Mouse (Mus musculus): ENCODE measurements at regions not wholly inside any gene's neighbourhood (a gene's known extent, or its start where the extent isn't known, plus 50 kb on each side); places are given as distances from the start of the nearest gene placed in this dataset.

- no peaks in the 10 kb centered on the region for H3K9me3 ChIP-seq (replicated peaks; ENCODE audit: control insufficient read depth, low read length)
- no peak overlapping the region for H3K9ac ChIP-seq (ENCODE audit: low read depth, low read length)
- H3K4me2 ChIP-seq (ENCODE audit: low read depth, low read length), result no peak overlapping the region
- H3K4me1 ChIP-seq (ENCODE audit: control insufficient read depth, low read depth, low read length), result no peaks in the 10 kb centered on the region
- H3K27ac ChIP-seq (ENCODE audit: low read length), result no peak overlapping the region
- ATAC-seq (ENCODE audit: low read depth), result no peak
- WGBS (ENCODE audit: insufficient replicate concordance), result 58% methylated on average over 2 of the region's 2 CpGs
- no peak overlapping the region for H3K4me3 ChIP-seq (ENCODE audit: low read depth, low read length)
- H3K27me3 ChIP-seq (ENCODE audit: control insufficient read depth, insufficient read depth, low read depth, low read length), result no peaks in the 10 kb centered on the region
- H3K36me3 ChIP-seq (ENCODE audit: control insufficient read depth, insufficient read depth), result no peaks in the 10 kb centered on the region
Measured at GRCm38 (mm10) chr9:23071006-23071405, 151.9 kb upstream of the Bmper start.

DNA sequence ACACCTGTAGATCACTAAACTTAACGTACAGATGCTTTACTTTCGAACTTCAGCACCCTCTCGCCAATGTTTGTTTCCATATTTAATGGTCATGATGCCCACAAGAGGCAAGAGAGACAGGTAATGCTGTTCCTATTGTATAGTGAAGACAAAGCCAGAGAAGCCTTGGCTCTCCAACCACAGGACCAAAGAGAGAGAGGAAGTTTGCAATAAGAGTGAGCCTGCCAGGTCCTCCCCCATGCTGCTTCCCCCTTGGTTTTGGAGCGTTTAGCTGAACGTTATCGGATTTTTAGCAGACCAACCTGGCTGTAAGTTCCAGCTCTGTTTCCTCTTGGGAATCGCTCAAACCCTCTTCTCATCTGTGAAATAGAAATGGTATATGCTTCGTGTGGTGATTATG lies 150.1 kb upstream of the Bmper start:
- Histone ChIP-seq H3K9me3 (replicated peaks; ENCODE audit: control insufficient read depth, low read length) (no peaks in the 10 kb centered on the region), H3K27ac (ENCODE audit: low read length) (no peak overlapping the region), H3K36me3 (ENCODE audit: control insufficient read depth, insufficient read depth) (no peaks in the 10 kb centered on the region), H3K9ac (ENCODE audit: low read depth, low read length) (no peak overlapping the region), H3K4me3 (ENCODE audit: low read depth, low read length) (no peak overlapping the region), H3K27me3 (ENCODE audit: control insufficient read depth, insufficient read depth, low read depth, low read length) (no peaks in the 10 kb centered on the region), H3K4me1 (ENCODE audit: control insufficient read depth, low read depth, low read length) (no peaks in the 10 kb centered on the region), H3K4me2 (ENCODE audit: low read depth, low read length) (no peak overlapping the region)
- 40% methylated on average over 8 of the region's 8 CpGs for WGBS (ENCODE audit: insufficient replicate concordance)
- no peak for ATAC-seq (ENCODE audit: low read depth)

GRCm38 (mm10) chr9:23083562-23083961 lies 139.3 kb upstream of the Bmper start:
- Histone ChIP-seq H3K4me2 (ENCODE audit: low read depth, low read length) (no peak overlapping the region), H3K4me3 (ENCODE audit: low read depth, low read length) (no peak overlapping the region)
- no peak for ATAC-seq (ENCODE audit: low read depth)

DNA sequence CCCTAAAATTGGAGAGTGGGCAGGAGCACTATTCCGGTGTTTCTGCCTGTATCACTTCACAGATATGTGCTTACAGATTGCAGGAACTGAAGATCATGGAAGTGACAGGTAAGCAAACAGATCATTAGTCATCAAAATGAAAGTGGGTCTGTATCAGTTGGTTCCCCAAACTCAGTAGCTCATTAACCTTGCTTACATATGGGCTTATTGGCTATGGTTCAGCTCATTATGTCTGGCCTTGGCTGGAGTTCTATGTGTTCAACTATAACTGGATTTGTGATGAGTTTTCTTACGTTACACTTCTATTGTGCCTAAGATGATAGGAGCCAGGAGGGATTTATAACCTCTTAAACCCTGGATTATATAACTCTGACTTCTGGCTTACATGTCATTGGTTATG lies 133.5 kb upstream of the Bmper start:
- H3K4me3 ChIP-seq (ENCODE audit: low read depth, low read length), result no peak overlapping the region
- no peak overlapping the region for H3K4me2 ChIP-seq (ENCODE audit: low read depth, low read length)
- no peaks in the 10 kb centered on the region for H3K4me1 ChIP-seq (ENCODE audit: control insufficient read depth, low read depth, low read length)
- no peaks in the 10 kb centered on the region for H3K9me3 ChIP-seq (replicated peaks; ENCODE audit: control insufficient read depth, low read length)
- no peaks in the 10 kb centered on the region for H3K27me3 ChIP-seq (ENCODE audit: control insufficient read depth, insufficient read depth, low read depth, low read length)
- whole genome bisulfite sequencing (ENCODE audit: insufficient replicate concordance), result 61% methylated on average over 2 of the region's 2 CpGs
- no peak overlapping the region for H3K27ac ChIP-seq (ENCODE audit: low read length)
- H3K9ac ChIP-seq (ENCODE audit: low read depth, low read length), result no peak overlapping the region
- ATAC-seq (ENCODE audit: low read depth), result no peak
- H3K36me3 ChIP-seq (ENCODE audit: control insufficient read depth, insufficient read depth), result no peaks in the 10 kb centered on the region

More at GRCm38 (mm10) chr9:23083562-23083961, 139.3 kb upstream of the Bmper start:
- Histone ChIP-seq H3K27ac (ENCODE audit: low read length) (no peak overlapping the region), H3K27me3 (ENCODE audit: control insufficient read depth, insufficient read depth, low read depth, low read length) (no peaks in the 10 kb centered on the region), H3K36me3 (ENCODE audit: control insufficient read depth, insufficient read depth) (no peaks in the 10 kb centered on the region), H3K4me1 (ENCODE audit: control insufficient read depth, low read depth, low read length) (no peaks in the 10 kb centered on the region), H3K9me3 (replicated peaks; ENCODE audit: control insufficient read depth, low read length) (no peaks in the 10 kb centered on the region), H3K9ac (ENCODE audit: low read depth, low read length) (no peak overlapping the region)
- WGBS (ENCODE audit: insufficient replicate concordance), result 26% methylated on average over 17 of the region's 17 CpGs

- 49% methylated on average over 11 of the region's 11 CpGs for WGBS (ENCODE audit: insufficient replicate concordance)
- no peaks in the 10 kb centered on the region for H3K36me3 ChIP-seq (ENCODE audit: control insufficient read depth, insufficient read depth)
- no peaks in the 10 kb centered on the region for H3K4me1 ChIP-seq (ENCODE audit: control insufficient read depth, low read depth, low read length)
- H3K4me2 ChIP-seq (ENCODE audit: low read depth, low read length), result no peak overlapping the region
- H3K27ac ChIP-seq (ENCODE audit: low read length), result no peak overlapping the region
- ATAC-seq (ENCODE audit: low read depth), result no peak
- no peaks in the 10 kb centered on the region for H3K9me3 ChIP-seq (replicated peaks; ENCODE audit: control insufficient read depth, low read length)
- H3K9ac ChIP-seq (ENCODE audit: low read depth, low read length), result no peak overlapping the region
- H3K4me3 ChIP-seq (ENCODE audit: low read depth, low read length), result no peak overlapping the region
- no peaks in the 10 kb centered on the region for H3K27me3 ChIP-seq (ENCODE audit: control insufficient read depth, insufficient read depth, low read depth, low read length)
Measured at GRCm38 (mm10) chr9:23097134-23097789, 125.6 kb upstream of the Bmper start.

DNA sequence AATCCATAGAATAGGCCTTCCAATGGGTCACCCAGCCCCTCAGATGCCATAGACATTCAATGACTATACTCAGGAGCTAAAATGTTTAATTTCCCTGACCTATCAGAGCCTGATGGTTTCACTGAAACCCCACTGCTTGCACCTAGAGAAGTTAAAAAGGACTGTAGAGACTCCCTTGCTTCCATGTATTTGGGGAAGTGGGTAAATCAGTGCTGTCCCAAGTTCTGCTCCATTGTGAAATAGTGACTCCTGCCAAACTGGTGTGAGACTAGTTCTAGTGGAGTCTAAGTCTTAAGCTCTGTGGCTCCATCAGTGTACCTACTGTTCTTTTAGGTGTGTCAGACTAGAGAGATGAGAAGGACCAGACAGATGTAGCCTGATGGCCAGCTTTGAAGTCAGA lies 121.3 kb upstream of the Bmper start:
- H3K9me3 ChIP-seq (replicated peaks; ENCODE audit: control insufficient read depth, low read length), result no peaks in the 10 kb centered on the region
- no peak overlapping the region for H3K4me2 ChIP-seq (ENCODE audit: low read depth, low read length)
- H3K4me3 ChIP-seq (ENCODE audit: low read depth, low read length), result no peak overlapping the region
- no peak overlapping the region for H3K27ac ChIP-seq (ENCODE audit: low read length)
- no peak for ATAC-seq (ENCODE audit: low read depth)
- H3K4me1 ChIP-seq (ENCODE audit: control insufficient read depth, low read depth, low read length), result no peaks in the 10 kb centered on the region
- no peaks in the 10 kb centered on the region for H3K27me3 ChIP-seq (ENCODE audit: control insufficient read depth, insufficient read depth, low read depth, low read length)
- no peaks in the 10 kb centered on the region for H3K36me3 ChIP-seq (ENCODE audit: control insufficient read depth, insufficient read depth)
- no peak overlapping the region for H3K9ac ChIP-seq (ENCODE audit: low read depth, low read length)

DNA sequence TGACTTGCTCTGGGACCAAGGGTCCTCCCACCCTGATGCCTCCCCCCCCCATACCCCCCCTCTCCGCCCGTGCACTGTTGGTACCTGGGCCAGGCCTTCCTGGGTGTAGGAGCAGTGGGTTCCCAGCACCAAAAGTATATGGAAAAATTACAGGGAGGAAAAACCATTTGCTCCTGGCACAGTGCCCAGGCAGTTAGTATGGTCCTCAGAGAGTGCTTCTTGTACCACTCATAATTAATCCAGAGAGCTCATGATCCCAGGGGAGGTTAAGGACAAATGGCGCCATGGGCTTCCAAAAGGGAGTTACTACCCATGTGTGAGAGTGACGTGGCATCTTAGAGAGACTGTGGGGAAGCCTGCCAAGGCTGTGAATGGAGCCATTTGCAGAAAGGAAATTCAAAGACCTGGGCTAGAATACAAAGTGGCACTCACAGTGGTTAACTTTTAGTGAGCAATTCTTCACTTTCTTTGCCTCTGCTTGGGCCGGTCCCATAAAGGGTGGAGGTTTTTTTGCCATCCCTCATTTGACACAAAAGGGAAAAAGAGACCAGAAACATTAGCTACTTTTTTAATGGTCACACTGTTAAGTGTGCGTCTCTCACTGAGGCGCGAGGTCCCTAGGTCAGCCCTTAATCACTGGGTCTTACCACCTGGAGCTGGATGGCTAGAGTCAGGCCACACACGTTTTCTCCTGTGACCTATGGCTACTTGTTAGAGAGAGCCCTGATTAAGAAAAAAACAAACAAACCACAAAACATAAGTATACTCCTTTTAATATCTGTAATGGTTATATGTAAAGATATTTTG lies 120.7 kb upstream of the Bmper start:
- no peak overlapping the region for H3K4me3 ChIP-seq (ENCODE audit: low read depth, low read length)
- H3K4me1 ChIP-seq (ENCODE audit: control insufficient read depth, low read depth, low read length), result no peaks in the 10 kb centered on the region
- no peak overlapping the region for H3K9ac ChIP-seq (ENCODE audit: low read depth, low read length)
- H3K27me3 ChIP-seq (ENCODE audit: control insufficient read depth, insufficient read depth, low read depth, low read length), result no peaks in the 10 kb centered on the region
- no peaks in the 10 kb centered on the region for H3K36me3 ChIP-seq (ENCODE audit: control insufficient read depth, insufficient read depth)
- H3K4me2 ChIP-seq (ENCODE audit: low read depth, low read length), result no peak overlapping the region
- 58% methylated on average over 9 of the region's 9 CpGs for WGBS (ENCODE audit: insufficient replicate concordance)
- ATAC-seq (ENCODE audit: low read depth), result no peak
- H3K27ac ChIP-seq (ENCODE audit: low read length), result no peak overlapping the region
- H3K9me3 ChIP-seq (replicated peaks; ENCODE audit: control insufficient read depth, low read length), result no peaks in the 10 kb centered on the region

DNA sequence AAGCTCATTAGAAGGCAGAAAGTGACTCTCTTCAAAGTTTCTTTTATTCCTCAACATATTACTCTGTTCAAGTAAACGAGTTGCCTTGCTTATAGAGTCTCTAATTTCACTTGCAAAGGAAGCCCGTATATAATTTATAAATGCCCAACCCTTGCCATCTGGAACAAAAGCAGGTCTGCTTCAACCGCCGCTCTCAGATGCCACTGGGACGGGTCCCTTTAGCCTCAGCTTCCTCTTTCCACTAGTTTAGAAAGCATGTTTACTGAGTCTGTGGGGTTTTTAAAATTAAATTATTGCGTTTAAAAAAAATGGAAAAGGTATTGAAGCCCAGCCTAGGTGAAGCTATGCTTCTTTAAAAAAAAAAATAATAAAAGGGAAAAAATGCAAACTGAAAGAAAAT lies 111.4 kb upstream of the Bmper start:
- Histone ChIP-seq H3K4me3 (ENCODE audit: low read depth, low read length) (no peak overlapping the region), H3K9me3 (replicated peaks; ENCODE audit: control insufficient read depth, low read length) (no peaks in the 10 kb centered on the region), H3K4me1 (ENCODE audit: control insufficient read depth, low read depth, low read length) (no peaks in the 10 kb centered on the region), H3K27me3 (ENCODE audit: control insufficient read depth, insufficient read depth, low read depth, low read length) (no peaks in the 10 kb centered on the region), H3K4me2 (ENCODE audit: low read depth, low read length) (no peak overlapping the region), H3K9ac (ENCODE audit: low read depth, low read length) (no peak overlapping the region), H3K36me3 (ENCODE audit: control insufficient read depth, insufficient read depth) (no peaks in the 10 kb centered on the region), H3K27ac (ENCODE audit: low read length) (no peak overlapping the region)
- ATAC-seq (ENCODE audit: low read depth), result no peak
- WGBS (ENCODE audit: insufficient replicate concordance), result 37% methylated on average over 6 of the region's 6 CpGs

DNA sequence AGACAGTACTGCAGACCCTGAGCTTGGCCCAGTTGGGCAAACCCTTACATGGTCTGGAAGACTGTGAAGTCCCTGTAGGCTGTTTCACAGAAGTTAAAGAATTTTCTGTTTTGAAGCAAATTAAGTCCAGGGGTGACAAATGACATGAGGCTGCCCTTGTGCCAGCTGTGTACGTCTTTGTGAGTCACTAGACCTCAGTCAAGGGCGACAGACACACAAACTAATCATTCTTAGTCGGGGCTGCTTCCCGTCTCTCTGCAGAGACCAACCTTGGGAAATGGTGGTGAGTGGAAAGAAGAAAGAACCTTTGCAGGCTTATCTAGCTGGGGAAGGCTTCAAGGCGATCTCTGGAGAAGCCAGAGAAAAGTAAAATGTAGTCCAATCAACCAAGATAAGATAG lies 107.8 kb upstream of the Bmper start:
- ATAC-seq (ENCODE audit: low read depth), result no peak
- WGBS (ENCODE audit: insufficient replicate concordance), result 28% methylated on average over 5 of the region's 5 CpGs

More for the DNA sequence above, 107.8 kb upstream of the Bmper start:
- Histone ChIP-seq H3K4me2 (ENCODE audit: low read depth, low read length) (no peak overlapping the region), H3K27ac (ENCODE audit: low read length) (no peak overlapping the region), H3K27me3 (ENCODE audit: control insufficient read depth, insufficient read depth, low read depth, low read length) (no peaks in the 10 kb centered on the region), H3K9me3 (replicated peaks; ENCODE audit: control insufficient read depth, low read length) (no peaks in the 10 kb centered on the region), H3K4me3 (ENCODE audit: low read depth, low read length) (no peak overlapping the region), H3K36me3 (ENCODE audit: control insufficient read depth, insufficient read depth) (no peaks in the 10 kb centered on the region), H3K9ac (ENCODE audit: low read depth, low read length) (no peak overlapping the region), H3K4me1 (ENCODE audit: control insufficient read depth, low read depth, low read length) (no peaks in the 10 kb centered on the region)

All from liver, embryonic 16.5 days (tissue).